Mouse (Mus musculus): Measurements from ENCODE around the gene Klc3. TPM values are rescaled to one million over a fixed set of nuclear protein-coding genes. Genes with fewer than 3 reads are reported as not detected.

Klc3 gene
- polyA plus RNA-seq, 1 experiment from 2014 or later, result 6.3 TPM

DNA sequence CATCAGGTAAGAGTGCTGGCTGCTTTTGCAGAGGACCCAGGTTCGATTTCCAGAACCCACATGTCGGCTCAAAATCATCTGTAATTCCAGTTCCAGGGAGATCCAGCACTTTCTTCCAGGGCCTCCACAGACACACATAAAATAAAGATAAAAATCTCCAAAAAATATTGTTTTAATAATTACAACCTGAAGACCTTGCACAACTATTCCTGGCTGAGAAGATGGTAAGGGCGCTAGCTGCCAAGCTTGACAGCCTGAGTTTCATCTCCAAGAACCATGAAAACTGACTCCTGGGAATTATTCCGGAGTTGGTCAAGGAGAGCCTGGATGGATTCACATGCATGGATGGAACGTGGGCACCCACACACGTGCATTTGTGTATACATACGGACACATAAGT, 572 bp upstream of the Klc3 start, which contains the start of gene Ckm:
TSS of gene Ckm (plus strand) at position 301 of the 400 bp plus-strand sequence.
- 44% methylated on average over 7 of the region's 7 CpGs for WGBS
- H3K27ac ChIP-seq, result no peak within 1 kb of the TSS
- H3K9me3 ChIP-seq (replicated peaks), result peaks cover 5% of the 10 kb centered on the region; the same call in 1 of the 2 replicates
- peak within 1 kb of the TSS; percentile 67 for H3K4me3 ChIP-seq (replicated peaks)
- H3K36me3 ChIP-seq, result no peaks in the 10 kb centered on the region
- ATAC-seq (replicated peaks; ENCODE audit: low FRiP score), result no peak
- H3K4me2 ChIP-seq, result peak within 1 kb of the TSS; percentile 98
- peak within 1 kb of the TSS; percentile 58 for H3K9ac ChIP-seq
- peaks cover 21% of the 10 kb centered on the region for H3K4me1 ChIP-seq
- H3K27me3 ChIP-seq, result peaks cover 58% of the 10 kb centered on the region

DNA sequence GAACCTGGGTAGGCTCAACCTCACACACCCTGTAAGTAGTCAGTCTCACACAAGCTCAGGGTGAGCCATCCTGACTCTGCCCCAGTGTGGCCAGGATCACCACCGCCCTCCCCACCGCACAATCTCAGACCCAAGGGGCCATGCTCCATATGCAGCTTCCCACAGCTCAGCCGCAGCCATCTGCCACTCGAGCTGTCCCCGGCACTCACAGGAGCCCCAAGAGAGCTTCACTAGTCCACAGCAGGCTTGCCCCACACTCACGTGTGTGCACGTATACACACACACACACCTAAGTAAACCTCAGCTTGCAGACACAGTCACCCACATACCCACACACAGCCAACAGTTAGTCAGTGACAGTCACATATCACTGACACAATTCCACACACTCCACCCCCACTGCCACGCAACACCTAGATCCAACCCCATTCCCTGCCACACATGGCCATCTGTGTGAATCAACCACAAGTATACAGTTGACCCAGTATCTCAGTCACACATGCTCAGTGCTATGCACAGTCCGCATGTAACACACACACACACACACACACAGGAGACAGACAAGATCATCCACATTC, 1.3 kb downstream of the Klc3 start:
- Histone ChIP-seq H3K9ac (no peak overlapping the region), H3K27me3 (peaks cover 64% of the 10 kb centered on the region), H3K36me3 (no peaks in the 10 kb centered on the region), H3K4me3 (replicated peaks) (no peak overlapping the region), H3K4me2 (no peak overlapping the region), H3K4me1 (peaks cover 25% of the 10 kb centered on the region), H3K9me3 (replicated peaks) (peaks cover 5% of the 10 kb centered on the region; the same call in 1 of the 2 replicates), H3K27ac (no peak overlapping the region)
- no peak for ATAC-seq (replicated peaks; ENCODE audit: low FRiP score)
- 81% methylated on average over 9 of the region's 9 CpGs for WGBS

GRCm38 (mm10) chr7:19400946-19401345, 3.0 kb downstream of the Klc3 start:
- Histone ChIP-seq H3K9me3 (replicated peaks) (peaks cover 5% of the 10 kb centered on the region; the same call in 1 of the 2 replicates), H3K36me3 (peaks cover 2% of the 10 kb centered on the region), H3K27ac (no peak overlapping the region), H3K4me2 (no peak overlapping the region), H3K9ac (no peak overlapping the region), H3K27me3 (peaks cover 54% of the 10 kb centered on the region), H3K4me1 (peaks cover 25% of the 10 kb centered on the region), H3K4me3 (replicated peaks) (no peak overlapping the region)
- ATAC-seq (replicated peaks; ENCODE audit: low FRiP score), result no peak
- 83% methylated on average over 4 of the region's 4 CpGs for WGBS

DNA sequence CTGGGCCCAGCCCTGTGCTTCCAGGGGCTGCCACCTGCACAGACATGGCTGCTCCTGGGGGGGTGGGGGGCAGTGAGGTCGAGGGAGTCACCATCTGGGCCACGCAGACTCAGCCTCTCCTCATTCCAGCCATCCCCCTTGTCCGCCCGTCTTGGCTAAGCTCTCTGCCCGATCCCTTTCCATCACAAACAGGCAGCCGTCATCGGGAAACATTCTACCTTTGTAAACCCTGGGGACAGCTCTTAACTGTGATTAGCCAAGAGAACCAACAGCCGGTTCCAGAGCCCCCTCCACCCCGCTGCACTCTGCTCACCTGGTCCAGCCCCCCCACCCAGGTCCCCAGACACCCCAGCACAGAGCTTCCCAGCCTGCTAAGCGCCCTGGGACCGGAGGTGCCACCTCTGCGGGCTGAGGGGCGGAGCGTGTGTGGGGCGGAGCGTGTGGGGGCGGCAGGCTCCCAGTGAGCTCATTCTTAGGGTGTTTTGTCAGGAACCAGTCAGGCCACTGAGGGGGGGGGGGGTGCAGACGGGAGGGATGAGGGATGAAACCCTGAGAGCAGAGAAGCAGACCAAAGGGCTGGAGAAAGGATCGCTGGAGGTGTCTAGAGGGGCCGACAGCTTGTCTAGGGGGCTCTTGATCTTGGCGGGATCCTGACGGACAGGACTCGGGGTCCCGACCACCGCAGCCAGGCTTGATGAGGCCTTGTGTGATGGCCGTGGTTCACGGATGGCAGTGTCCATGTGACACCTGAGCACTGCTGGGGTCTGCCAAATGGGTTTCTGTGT, 4.2 kb downstream of the Klc3 start:
- Histone ChIP-seq H3K27ac (0 out of 2 replicates have a peak overlapping the region, but pooled peaks have one; percentile 18), H3K9me3 (replicated peaks) (peaks cover 5% of the 10 kb centered on the region; the same call in 1 of the 2 replicates), H3K27me3 (peaks cover 48% of the 10 kb centered on the region), H3K4me2 (peak overlapping the region; percentile 71), H3K4me1 (peaks cover 25% of the 10 kb centered on the region), H3K4me3 (replicated peaks) (peak overlapping the region; percentile 41), H3K36me3 (peaks cover 13% of the 10 kb centered on the region), H3K9ac (peak overlapping the region; percentile 35)
- 2% methylated on average over 27 of the region's 27 CpGs for WGBS
- ATAC-seq (replicated peaks; ENCODE audit: low FRiP score), result peak; percentile 40; the same call in 1 of the 2 replicates

GRCm38 (mm10) chr7:19394484-19394883, 9.4 kb downstream of the Klc3 start:
- no peak overlapping the region for H3K4me2 ChIP-seq
- WGBS, result 88% methylated on average over 8 of the region's 8 CpGs
- H3K4me3 ChIP-seq (replicated peaks), result no peak overlapping the region
- H3K36me3 ChIP-seq, result peaks cover 65% of the 10 kb centered on the region
- H3K9me3 ChIP-seq (replicated peaks), result no peaks in the 10 kb centered on the region
- no peak for ATAC-seq (replicated peaks; ENCODE audit: low FRiP score)
- peaks cover 6% of the 10 kb centered on the region; the same call in 1 of the 2 replicates for H3K27me3 ChIP-seq
- H3K27ac ChIP-seq, result no peak overlapping the region
- no peak overlapping the region for H3K9ac ChIP-seq
- peaks cover 5% of the 10 kb centered on the region for H3K4me1 ChIP-seq

DNA sequence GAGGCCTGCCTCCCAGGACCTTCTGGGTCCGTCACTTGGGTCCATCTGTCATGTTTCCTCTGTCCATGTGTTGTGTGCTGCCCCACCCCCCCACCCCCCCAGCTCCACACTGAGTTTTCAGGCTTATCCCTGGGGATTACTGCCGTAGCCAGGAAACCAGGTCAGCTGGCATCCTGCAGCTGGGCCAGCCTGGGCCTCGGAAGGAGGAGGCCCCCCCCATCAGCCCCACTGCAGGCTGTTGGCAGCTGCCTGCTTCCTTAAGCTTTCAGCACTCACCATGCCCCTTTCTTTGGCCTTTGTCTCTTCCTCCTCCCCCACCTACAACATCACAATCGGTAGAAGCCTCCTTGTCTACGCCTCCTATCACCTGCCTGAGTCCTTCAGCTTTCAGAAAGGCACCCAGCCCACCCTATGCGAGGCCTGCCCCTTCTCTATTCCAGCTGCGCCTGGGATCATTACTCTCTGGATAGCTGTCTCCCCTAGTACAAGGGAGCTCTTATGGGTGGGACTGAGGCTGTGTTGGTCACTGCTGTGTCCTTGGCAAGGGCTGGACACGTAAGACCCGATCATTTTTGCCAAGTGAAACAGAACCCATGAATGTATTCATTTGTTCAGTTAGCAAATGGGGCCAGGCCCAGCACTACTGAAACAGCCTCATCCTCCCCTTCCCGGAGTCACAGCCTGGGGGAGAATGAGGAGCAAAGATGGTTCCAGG, 15.0 kb downstream of the Klc3 start:
- H3K36me3 ChIP-seq, result peaks cover 99% of the 10 kb centered on the region
- no peak overlapping the region for H3K4me2 ChIP-seq
- H3K27ac ChIP-seq, result no peak overlapping the region
- no peak overlapping the region for H3K9ac ChIP-seq
- H3K9me3 ChIP-seq (replicated peaks), result no peaks in the 10 kb centered on the region
- no peak overlapping the region for H3K4me3 ChIP-seq (replicated peaks)
- H3K4me1 ChIP-seq, result 0 out of 2 replicates have a peak, but pooled peaks cover under 1% of the 10 kb centered on the region
- no peak for ATAC-seq (replicated peaks; ENCODE audit: low FRiP score)
- WGBS, result 77% methylated on average over 9 of the region's 10 CpGs
- H3K27me3 ChIP-seq, result no peaks in the 10 kb centered on the region

- 92% methylated on average over 9 of the region's 9 CpGs for WGBS
- no peak for ATAC-seq (replicated peaks; ENCODE audit: low FRiP score)
These were observed 20.2 kb downstream of the Klc3 start for GRCm38 (mm10) chr7:19383708-19384107.

DNA sequence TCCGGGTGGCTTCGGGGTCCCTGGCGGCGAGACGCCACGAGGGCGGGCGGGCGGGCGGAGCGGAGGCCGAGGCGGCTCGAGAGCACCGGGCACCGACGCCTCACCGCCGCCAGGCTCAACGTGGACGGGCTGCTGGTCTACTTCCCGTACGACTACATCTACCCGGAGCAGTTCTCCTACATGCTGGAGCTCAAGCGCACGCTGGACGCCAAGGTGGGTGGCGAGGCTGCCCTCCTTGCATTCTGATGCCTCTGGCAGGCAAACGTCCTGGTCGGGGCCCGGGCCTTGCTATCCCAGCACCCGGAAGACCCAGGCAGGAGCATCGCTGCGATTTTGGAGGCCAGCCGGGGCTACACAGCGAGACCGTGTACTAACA, 21.8 kb downstream of the Klc3 start:
- Histone ChIP-seq H3K9ac (peak overlapping the region; percentile 66), H3K4me2 (peak overlapping the region; percentile 80), H3K4me3 (replicated peaks) (peak overlapping the region; percentile 73), H3K27me3 (no peaks in the 10 kb centered on the region), H3K36me3 (peaks cover 35% of the 10 kb centered on the region), H3K4me1 (peaks cover 16% of the 10 kb centered on the region), H3K27ac (peak overlapping the region; percentile 14; the same call in 1 of the 2 replicates), H3K9me3 (replicated peaks) (no peaks in the 10 kb centered on the region)
- ATAC-seq (replicated peaks; ENCODE audit: low FRiP score), result peak; percentile 66
- WGBS, result under 1% methylated on average over 28 of the region's 37 CpGs

More at GRCm38 (mm10) chr7:19383708-19384107, 20.2 kb downstream of the Klc3 start:
- Histone ChIP-seq H3K4me2 (peak overlapping the region; percentile 80; the same call in 1 of the 2 replicates), H3K36me3 (peaks cover 50% of the 10 kb centered on the region), H3K4me3 (replicated peaks) (0 out of 2 replicates have a peak overlapping the region, but pooled peaks have one; percentile 73), H3K27me3 (no peaks in the 10 kb centered on the region), H3K27ac (no peak overlapping the region), H3K9me3 (replicated peaks) (no peaks in the 10 kb centered on the region), H3K4me1 (peaks cover 16% of the 10 kb centered on the region), H3K9ac (no peak overlapping the region)

GRCm38 (mm10) chr7:19381377-19382165, 22.3 kb downstream of the Klc3 start, which contains the start of gene Ercc2:
Gene Ercc2 (plus strand): TSS chr7:19382010.
- no peaks in the 10 kb centered on the region for H3K9me3 ChIP-seq (replicated peaks)
- peak within 1 kb of the TSS; percentile 80 for H3K4me2 ChIP-seq
- no peaks in the 10 kb centered on the region for H3K27me3 ChIP-seq
- H3K9ac ChIP-seq, result peak within 1 kb of the TSS; percentile 66
- 7% methylated on average over 43 of the region's 48 CpGs for WGBS
- H3K36me3 ChIP-seq, result peaks cover 30% of the 10 kb centered on the region
- ATAC-seq (replicated peaks; ENCODE audit: low FRiP score), result peak; percentile 97
- peak within 1 kb of the TSS; percentile 73 for H3K4me3 ChIP-seq (replicated peaks)
- peak within 1 kb of the TSS; percentile 14; the same call in 1 of the 2 replicates for H3K27ac ChIP-seq
- peaks cover 16% of the 10 kb centered on the region for H3K4me1 ChIP-seq

- no peak for ATAC-seq (replicated peaks; ENCODE audit: low FRiP score)
- Histone ChIP-seq H3K4me3 (replicated peaks) (no peak overlapping the region), H3K36me3 (no peaks in the 10 kb centered on the region), H3K9ac (no peak overlapping the region), H3K4me2 (no peak overlapping the region), H3K9me3 (replicated peaks) (no peaks in the 10 kb centered on the region), H3K4me1 (peaks cover 8% of the 10 kb centered on the region), H3K27ac (no peak overlapping the region), H3K27me3 (no peaks in the 10 kb centered on the region)
- WGBS, result 76% methylated on average over 8 of the region's 8 CpGs
These were observed 25.9 kb downstream of the Klc3 start for GRCm38 (mm10) chr7:19378049-19378448.

DNA sequence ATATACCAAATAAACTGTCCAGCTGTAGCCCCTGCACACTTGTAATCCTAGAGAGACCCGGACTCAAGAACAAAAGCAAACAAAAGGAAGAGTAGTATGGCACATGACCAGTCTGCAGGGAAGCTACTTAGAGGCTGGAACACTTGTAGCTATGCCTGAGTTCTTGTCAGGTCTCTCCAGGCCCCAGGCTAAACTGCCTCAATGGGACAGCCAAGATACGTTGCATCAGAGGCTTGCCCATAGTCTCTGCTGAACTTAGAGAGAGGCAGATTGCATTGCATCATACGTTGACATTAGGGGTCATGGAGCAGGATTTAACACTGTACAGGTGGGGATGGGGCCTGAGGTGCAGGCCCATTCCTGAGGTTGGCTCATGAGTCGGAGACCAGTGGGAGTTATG, 27.9 kb downstream of the Klc3 start:
- no peaks in the 10 kb centered on the region for H3K36me3 ChIP-seq
- H3K27ac ChIP-seq, result no peak overlapping the region
- H3K27me3 ChIP-seq, result no peaks in the 10 kb centered on the region
- H3K4me1 ChIP-seq, result no peaks in the 10 kb centered on the region
- ATAC-seq (replicated peaks; ENCODE audit: low FRiP score), result no peak
- H3K4me3 ChIP-seq (replicated peaks), result no peak overlapping the region
- WGBS, result 88% methylated on average over 4 of the region's 4 CpGs
- H3K4me2 ChIP-seq, result no peak overlapping the region
- H3K9me3 ChIP-seq (replicated peaks), result no peaks in the 10 kb centered on the region
- no peak overlapping the region for H3K9ac ChIP-seq
